Mouse (Mus musculus) layer of hippocampus, postnatal 10 days (tissue): ENCODE results near the gene Cyp11a1. TPM values are rescaled to one million over a fixed set of nuclear protein-coding genes. Genes with fewer than 3 reads are reported as not detected.

Source experiments
- total RNA-seq, 2 experiments: library from RNA; stranded (reverse); gene quantifications; 2 replicates each; pipeline ENCODE4 v1.2.3; 2021

Cyp11a1 gene
- total RNA-seq, 2 experiments from 2014 or later: 1.2 to 1.9 TPM

Other genes starting within 250 kb of the Cyp11a1 start
- gene Clk3, start 240.6 kb upstream of the Cyp11a1 start, total RNA-seq: 10 to 100 TPM; 64.3 to 66.9 TPM
- 10 to 100 TPM; 10.0 to 11.8 TPM for gene Arid3b, start 169.6 kb upstream of the Cyp11a1 start, total RNA-seq
- gene Ubl7, start 95.4 kb upstream of the Cyp11a1 start, total RNA-seq: 10 to 100 TPM; 95.3 to 98.4 TPM
- gene Sema7a, start 66.3 kb upstream of the Cyp11a1 start, total RNA-seq: 100 to 1,000 TPM; 100 to 104 TPM
- 1 to 10 TPM; 9.0 TPM for gene Stra6, start 57.4 kb downstream of the Cyp11a1 start, total RNA-seq
- 1 to 10 TPM; 1.0 to 2.0 TPM for gene Ccdc33, start 112.4 kb downstream of the Cyp11a1 start, total RNA-seq
- 10 to 100 TPM; 16.4 to 18.1 TPM for gene Islr, start 197.9 kb downstream of the Cyp11a1 start, total RNA-seq
- 100 to 1,000 TPM; 231 to 269 TPM for gene Islr2, start 197.9 kb downstream of the Cyp11a1 start, total RNA-seq
- 1 to 10 TPM; 7.3 to 9.1 TPM for gene Pml, start 243.4 kb downstream of the Cyp11a1 start, total RNA-seq
- 10 to 100 TPM; 77.5 to 80.5 TPM for gene Stoml1, start 246.8 kb downstream of the Cyp11a1 start, total RNA-seq